Mouse (Mus musculus): Measurements from ENCODE around the gene Pkp3. TPM values are rescaled to one million over a fixed set of nuclear protein-coding genes. Genes with fewer than 3 reads are reported as not detected.

The Pkp3 gene
- total and polyA plus RNA-seq, 3 experiments = not detected

DNA sequence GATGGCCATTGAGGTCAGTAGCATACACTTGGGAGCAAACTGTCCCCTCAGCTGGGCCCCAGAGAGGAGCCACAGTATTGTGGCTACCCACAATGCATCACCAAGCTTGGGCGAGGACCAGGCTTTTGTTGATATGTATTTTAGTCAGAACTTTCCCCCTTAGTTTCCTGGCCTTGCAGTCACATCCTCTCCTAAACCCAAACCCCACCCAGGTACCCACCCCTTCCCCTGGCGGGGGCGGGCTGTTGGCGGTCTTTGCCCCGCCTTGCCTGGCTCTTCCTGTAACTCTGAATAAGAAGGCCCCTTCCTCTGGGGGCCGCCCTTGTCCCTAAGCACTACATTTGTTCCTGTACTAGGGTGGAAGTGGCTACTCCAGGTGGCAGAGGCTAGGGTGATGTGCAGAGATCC, 18.6 kb downstream of the Pkp3 start (continued):
- TF ChIP-seq CHD2 (IDR thresholded peaks at IDR 0.05; ENCODE audit: low read length) (no peak), MYB (IDR thresholded peaks at IDR 0.05; ENCODE audit: low read depth, low read length) (no peak), NRF1 (IDR thresholded peaks at IDR 0.05; ENCODE audit: insufficient read depth, low read depth, low read length, poor library complexity, severe bottlenecking) (no peak), KAT2A (conservative IDR thresholded peaks at IDR 0.05; ENCODE audit: low read depth, low read length) (no peak), MXI1 (IDR thresholded peaks at IDR 0.05; ENCODE audit: low read depth, low read length) (peak; percentile 55), ZNF384 (IDR thresholded peaks at IDR 0.05; ENCODE audit: low read depth, low read length) (no peak), JUND (IDR thresholded peaks at IDR 0.05; ENCODE audit: low read depth, low read length) (no peak), SIN3A (IDR thresholded peaks at IDR 0.05; ENCODE audit: low read length) (peak; percentile 60), MAZ (IDR thresholded peaks at IDR 0.05; ENCODE audit: low read depth, low read length) (peak; percentile 74; the same call in 1 of the 2 replicates), ETS1 (IDR thresholded peaks at IDR 0.05; ENCODE audit: low read depth, low read length) (0 out of 2 replicates have a peak, but pooled peaks have one; percentile 6), POLR2A (IDR thresholded peaks at IDR 0.05; ENCODE audit: control insufficient read depth in 1 of 2, insufficient read depth in 1 of 2, low read depth in 1 of 2, low read length in 2 of 2, poor library complexity in 1 of 2) (peak in 1 of 2 experiments; percentile 69; a peak in 2 of 4 replicates), EP300 (IDR thresholded peaks at IDR 0.05; ENCODE audit: low read depth in 1 of 2, low read length in 2 of 2) (no peak; a peak in 1 of 4 replicates), MYC (IDR thresholded peaks at IDR 0.05; ENCODE audit: low read depth, low read length) (no peak), NELFE (IDR thresholded peaks at IDR 0.05; ENCODE audit: low read depth, low read length) (peak; percentile 59), GABPA (IDR thresholded peaks at IDR 0.05; ENCODE audit: low read depth, low read length) (no peak), GATA1 (IDR thresholded peaks at IDR 0.05; ENCODE audit: low read depth, low read length) (no peak), USF1 (IDR thresholded peaks at IDR 0.05; ENCODE audit: low read depth, low read length) (no peak), RCOR1 (IDR thresholded peaks at IDR 0.05; ENCODE audit: low read depth, low read length) (no peak), ELF1 (IDR thresholded peaks at IDR 0.05; ENCODE audit: low read depth, low read length) (peak; percentile 81), TBP (IDR thresholded peaks at IDR 0.05; ENCODE audit: low read depth, low read length) (0 out of 2 replicates have a peak, but pooled peaks have one; percentile 62), UBTF (IDR thresholded peaks at IDR 0.05; ENCODE audit: borderline replicate concordance, insufficient read depth, low read depth, low read length) (no peak)

GRCm38 (mm10) chr7:141097177-141097576, 19.2 kb downstream of the Pkp3 start:
- Histone ChIP-seq H3K9ac (ENCODE audit: control insufficient read depth, low read depth, low read length, poor library complexity, severe bottlenecking) (peak overlapping the region; percentile 32), H3K27me3 (ENCODE audit: control insufficient read depth in 1 of 2, insufficient read depth in 2 of 2, low read length in 2 of 2) (peaks cover 0 to 4% of the 10 kb centered on the region in 2 experiments; a peak in 2 of 4 replicates), H3K4me1 (ENCODE audit: control insufficient read depth in 1 of 2, insufficient read depth in 2 of 2, low read length in 2 of 2) (peaks cover 0 to 15% of the 10 kb centered on the region in 2 experiments; a peak in 2 of 4 replicates), H3K9me3 (replicated peaks; ENCODE audit: insufficient read depth, low read length) (no peaks in the 10 kb centered on the region), H3K36me3 (ENCODE audit: control insufficient read depth in 1 of 2, insufficient read depth in 2 of 2, low read length in 2 of 2) (peaks cover 0 to 7% of the 10 kb centered on the region in 2 experiments; a peak in 2 of 4 replicates), H3K79me2 (ENCODE audit: control insufficient read depth, insufficient read depth, low read length, poor library complexity) (no peaks in the 10 kb centered on the region), H3K4me3 (ENCODE audit: control insufficient read depth in 1 of 2, insufficient read depth in 1 of 2, low read depth in 2 of 2, low read length in 2 of 2) (peak overlapping the region; percentile 36 to 44), H3K27ac (ENCODE audit: control insufficient read depth, low read depth, low read length) (peak overlapping the region; percentile 21; the same call in 1 of the 2 replicates)
- no peak for TF ChIP-seq GATA1 (IDR thresholded peaks at IDR 0.05; ENCODE audit: low read depth, low read length)
- no peak for TF ChIP-seq KAT2A (conservative IDR thresholded peaks at IDR 0.05; ENCODE audit: low read depth, low read length)
- no peak for TF ChIP-seq ZC3H11A (IDR thresholded peaks at IDR 0.05; ENCODE audit: low read depth, low read length)
- TF ChIP-seq EP300 (IDR thresholded peaks at IDR 0.05; ENCODE audit: low read depth in 1 of 2, low read length in 2 of 2) = no peak
- TF ChIP-seq E2F4 (IDR thresholded peaks at IDR 0.05; ENCODE audit: borderline replicate concordance, low read depth, low read length) = no peak
- no peak for TF ChIP-seq BHLHE40 (IDR thresholded peaks at IDR 0.05; ENCODE audit: borderline replicate concordance, low read depth, low read length)
- no peak for TF ChIP-seq MAX (IDR thresholded peaks at IDR 0.05; ENCODE audit: low read length)
- TF ChIP-seq GABPA (IDR thresholded peaks at IDR 0.05; ENCODE audit: low read depth, low read length) = no peak
- no peak for TF ChIP-seq POLR2AphosphoS5 (IDR thresholded peaks at IDR 0.05; ENCODE audit: borderline replicate concordance, low read depth, low read length)
- no peak for TF ChIP-seq SIN3A (IDR thresholded peaks at IDR 0.05; ENCODE audit: low read length)
- TF ChIP-seq MXI1 (IDR thresholded peaks at IDR 0.05; ENCODE audit: low read depth, low read length) = no peak
- TF ChIP-seq TCF12 (IDR thresholded peaks at IDR 0.05; ENCODE audit: low read depth, low read length) = no peak
- TF ChIP-seq RCOR1 (IDR thresholded peaks at IDR 0.05; ENCODE audit: low read depth, low read length) = no peak
- DNase-seq (ENCODE audit: low read depth, low spot score) = no peak

Measured in MEL (cell line).